7 mouse cellular contexts compared by ENCODE assay signal in the genomic region with DNA sequence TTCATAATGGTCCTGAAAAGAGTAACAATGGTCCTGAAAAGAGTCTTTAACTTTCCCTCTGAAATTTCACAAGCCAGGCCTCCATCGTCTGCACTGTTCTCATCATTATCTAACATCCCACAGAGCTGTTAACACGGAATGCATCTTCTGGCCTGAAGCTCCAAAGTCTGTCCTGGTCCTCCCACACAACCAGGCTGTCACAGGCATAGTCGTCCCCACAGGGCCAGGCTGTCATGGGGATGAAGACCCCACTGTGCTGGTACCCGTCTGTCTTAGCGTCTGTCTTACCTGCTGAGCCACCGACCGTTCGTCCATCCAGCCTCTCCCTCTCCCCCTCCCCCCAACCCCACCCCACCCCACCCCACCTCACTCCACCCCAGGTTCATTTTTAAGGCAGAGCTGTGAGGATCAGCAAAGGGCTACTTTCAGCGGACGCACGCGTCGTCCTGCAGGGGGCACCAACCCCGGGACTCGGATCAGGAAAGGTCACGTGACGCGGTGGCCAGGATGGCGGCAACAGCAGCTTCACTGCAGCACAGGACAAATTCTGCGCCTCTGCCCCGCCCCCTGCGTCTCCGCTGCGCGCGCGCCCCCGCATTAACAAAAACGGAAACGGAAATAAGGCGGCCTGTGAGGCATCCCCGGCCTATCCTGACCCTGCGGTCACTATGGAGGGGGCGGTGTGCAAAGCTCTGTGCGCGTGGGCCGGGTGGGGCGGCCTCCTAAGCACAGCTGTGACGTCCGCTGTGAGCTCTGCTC. TPM values are rescaled to one million over a fixed set of nuclear protein-coding genes. Genes with fewer than 3 reads are reported as not detected.
DNase-seq lines count a peak whose midpoint lies in the region; ATAC-seq and TF ChIP-seq lines count a peak whose summit lies in the region.

No protein-coding gene starts in this region.

- 0 out of 2 replicates have a peak, but pooled peaks cover 6% of the 10 kb centered on the region for H3K36me3 ChIP-seq in embryonic facial prominence, embryonic 12.5 days
- H3K36me3 ChIP-seq in limb, embryonic 11.5 days (ENCODE audit: control insufficient read depth, insufficient read depth, low read length) = peaks cover 3% of the 10 kb centered on the region; the same call in 1 of the 2 replicates
- H3K36me3 ChIP-seq in midbrain, embryonic 13.5 days = peaks cover 5% of the 10 kb centered on the region; the same call in 1 of the 2 replicates
- H3K36me3 ChIP-seq in small intestine, adult 2 months (ENCODE audit: control insufficient read depth, insufficient read depth, low read length) = no peaks in the 10 kb centered on the region

- H3K9me3 ChIP-seq in embryonic facial prominence, embryonic 12.5 days = peaks cover 39% of the 10 kb centered on the region
- H3K9me3 ChIP-seq in limb, embryonic 11.5 days (ENCODE audit: control insufficient read depth, low read length) = peaks cover 27% of the 10 kb centered on the region
- peaks cover 39% of the 10 kb centered on the region for H3K9me3 ChIP-seq in midbrain, embryonic 13.5 days

- H3K27ac ChIP-seq in embryonic facial prominence, embryonic 12.5 days = peak overlapping the region; percentile 76; the same call in 1 of the 2 replicates
- no peak overlapping the region for H3K27ac ChIP-seq in limb, embryonic 11.5 days (replicated peaks; ENCODE audit: low read depth, low read length)
- H3K27ac ChIP-seq in midbrain, embryonic 13.5 days = peak overlapping the region; percentile 71
- no peak overlapping the region for H3K27ac ChIP-seq in small intestine, adult 2 months (ENCODE audit: insufficient read depth, low read depth, low read length)

- peak overlapping the region; percentile 61 for H3K9ac ChIP-seq in embryonic facial prominence, embryonic 12.5 days
- H3K9ac ChIP-seq in limb, embryonic 11.5 days (ENCODE audit: low read length) = peak overlapping the region; percentile 63; the same call in 1 of the 2 replicates
- H3K9ac ChIP-seq in midbrain, embryonic 13.5 days (replicated peaks) = peak overlapping the region; percentile 68

- 7% methylated on average over 40 of the region's 40 CpGs for WGBS in embryonic facial prominence, embryonic 12.5 days
- WGBS in limb, embryonic 11.5 days = 8% methylated on average over 34 of the region's 40 CpGs
- 5% methylated on average over 39 of the region's 40 CpGs for WGBS in midbrain, embryonic 13.5 days
- 3% methylated on average over 40 of the region's 40 CpGs for WGBS in small intestine, adult 2 months

- H3K27me3 ChIP-seq in embryonic facial prominence, embryonic 12.5 days = no peaks in the 10 kb centered on the region
- H3K27me3 ChIP-seq in limb, embryonic 11.5 days (ENCODE audit: control insufficient read depth, insufficient read depth, low read length) = no peaks in the 10 kb centered on the region
- H3K27me3 ChIP-seq in midbrain, embryonic 13.5 days = no peaks in the 10 kb centered on the region
- no peaks in the 10 kb centered on the region for H3K27me3 ChIP-seq in small intestine, adult 2 months (ENCODE audit: control insufficient read depth, insufficient read depth, low read length)

- DNase-seq in adrenal gland, postnatal 25 days = peak; percentile 90
- peak; percentile 86 for DNase-seq in kidney, adult 11 months
- peak; percentile 95 for DNase-seq in limb, embryonic 11.5 days (ENCODE audit: low spot score)

- no peaks in the 10 kb centered on the region for H3K4me1 ChIP-seq in embryonic facial prominence, embryonic 12.5 days
- H3K4me1 ChIP-seq in limb, embryonic 11.5 days (ENCODE audit: control insufficient read depth, insufficient read depth, low read length) = no peaks in the 10 kb centered on the region
- no peaks in the 10 kb centered on the region for H3K4me1 ChIP-seq in midbrain, embryonic 13.5 days (replicated peaks)
- H3K4me1 ChIP-seq in small intestine, adult 2 months (ENCODE audit: control insufficient read depth, insufficient read depth, insufficient read length, low read length) = no peaks in the 10 kb centered on the region

- peak overlapping the region; percentile 85 for H3K4me2 ChIP-seq in embryonic facial prominence, embryonic 12.5 days (replicated peaks)
- peak overlapping the region; percentile 54 for H3K4me2 ChIP-seq in limb, embryonic 11.5 days (ENCODE audit: low read depth, severe bottlenecking)
- H3K4me2 ChIP-seq in midbrain, embryonic 13.5 days (replicated peaks) = peak overlapping the region; percentile 65

- peak overlapping the region; percentile 63 for H3K4me3 ChIP-seq in embryonic facial prominence, embryonic 12.5 days
- H3K4me3 ChIP-seq in limb, embryonic 11.5 days (ENCODE audit: low read depth, low read length) = peak overlapping the region; percentile 63
- H3K4me3 ChIP-seq in midbrain, embryonic 13.5 days (replicated peaks) = peak overlapping the region; percentile 58
- peak overlapping the region; percentile 73 for H3K4me3 ChIP-seq in small intestine, adult 2 months (ENCODE audit: low read depth, low read length)

- peak; percentile 83 for ATAC-seq in embryonic facial prominence, embryonic 12.5 days (ENCODE audit: insufficient number of reproducible peaks, insufficient read depth, low FRiP score, low TSS enrichment)
- peak; percentile 54 for ATAC-seq in granulocyte monocyte progenitor cell, adult 5-6 weeks (replicated peaks; ENCODE audit: poor library complexity, severe bottlenecking)
- ATAC-seq in limb, embryonic 11.5 days (ENCODE audit: insufficient number of reproducible peaks, low FRiP score, low TSS enrichment, low read depth) = peak; percentile 87
- ATAC-seq in midbrain, embryonic 13.5 days = peak; percentile 83

- TF ChIP-seq POLR2A in small intestine, adult 2 months (IDR thresholded peaks at IDR 0.05; ENCODE audit: low read depth, low read length) = no peak

- TF ChIP-seq CTCF in small intestine, adult 2 months (IDR thresholded peaks at IDR 0.05; ENCODE audit: extremely low read depth, insufficient read length, insufficient replicate concordance, low read depth, low read length) = peak; percentile 54

RNA-seq across cellular contexts. Expression of gene Il3ra, which starts 0.8 kb away (rescaled TPM):
- total RNA-seq in adrenal gland, postnatal 25 days (2021) = 12.7 and 16.0 TPM in 2 replicates
- polyA plus RNA-seq in embryonic facial prominence, embryonic 12.5 days (2016; fragmentation: Nextera tagmentation; extraction: Ambion mirVana) = 2.7 and 3.4 TPM in 2 replicates
- total RNA-seq in granulocyte monocyte progenitor cell, adult 5-6 weeks (2014; fragmentation: Nextera tagmentation) = 18.3 and 27.4 TPM in 2 replicates
- total RNA-seq in granulocyte monocyte progenitor cell, adult 5-6 weeks (2017) = 26.6 and 46.0 TPM in 2 replicates
- 3.1 and 3.6 TPM in 2 replicates for polyA plus RNA-seq in limb, embryonic 11.5 days (2014; fragmentation: Nextera tagmentation; extraction: Ambion mirVana)
- polyA plus RNA-seq in midbrain, embryonic 13.5 days (2015; fragmentation: Nextera tagmentation; extraction: Ambion mirVana) = 1.8 and 2.7 TPM in 2 replicates
- polyA plus RNA-seq in small intestine, adult 2 months (2012; rRNA removed) = 19.5 and 23.9 TPM in 2 replicates

RNA-seq across cellular contexts. Expression of gene Olfr31, which starts 22.7 kb away (rescaled TPM):
- not detected in 2 replicates for total RNA-seq in adrenal gland, postnatal 25 days (2021)
- polyA plus RNA-seq in embryonic facial prominence, embryonic 12.5 days (2016; fragmentation: Nextera tagmentation; extraction: Ambion mirVana) = not detected in 2 replicates
- 0.45 TPM in 1 of 2 replicates, not detected in the other for total RNA-seq in granulocyte monocyte progenitor cell, adult 5-6 weeks (2014; fragmentation: Nextera tagmentation)
- not detected in 2 replicates for total RNA-seq in granulocyte monocyte progenitor cell, adult 5-6 weeks (2017)
- not detected in 2 replicates for polyA plus RNA-seq in limb, embryonic 11.5 days (2014; fragmentation: Nextera tagmentation; extraction: Ambion mirVana)
- polyA plus RNA-seq in midbrain, embryonic 13.5 days (2015; fragmentation: Nextera tagmentation; extraction: Ambion mirVana) = not detected in 2 replicates
- not detected in 2 replicates for polyA plus RNA-seq in small intestine, adult 2 months (2012; rRNA removed)

RNA-seq across cellular contexts. Expression of gene Olfr721-ps1, which starts 55.8 kb away (rescaled TPM):
- total RNA-seq in adrenal gland, postnatal 25 days (2021) = not detected in 2 replicates
- not detected in 2 replicates for polyA plus RNA-seq in embryonic facial prominence, embryonic 12.5 days (2016; fragmentation: Nextera tagmentation; extraction: Ambion mirVana)
- total RNA-seq in granulocyte monocyte progenitor cell, adult 5-6 weeks (2014; fragmentation: Nextera tagmentation) = not detected in 2 replicates
- not detected in 2 replicates for total RNA-seq in granulocyte monocyte progenitor cell, adult 5-6 weeks (2017)
- not detected in 2 replicates for polyA plus RNA-seq in limb, embryonic 11.5 days (2014; fragmentation: Nextera tagmentation; extraction: Ambion mirVana)
- polyA plus RNA-seq in midbrain, embryonic 13.5 days (2015; fragmentation: Nextera tagmentation; extraction: Ambion mirVana) = not detected in 2 replicates
- polyA plus RNA-seq in small intestine, adult 2 months (2012; rRNA removed) = not detected in 2 replicates

Comparison
In these comparisons a context has a peak if more than half of its experiments do, and no peak if none do; other contexts are left out.
1. H3K27ac ChIP-seq: peak in embryonic facial prominence, embryonic 12.5 days (single experiment) and midbrain, embryonic 13.5 days (single experiment); none in limb, embryonic 11.5 days (single experiment) and small intestine, adult 2 months (single experiment).
2. Peak in every context shown above with its lines, with median percentiles within 50 percentile points of each other: DNase-seq, ATAC-seq, H3K4me2 ChIP-seq, H3K4me3 ChIP-seq and H3K9ac ChIP-seq.